Mouse (Mus musculus) midbrain, postnatal 0 days (tissue): ENCODE data around the gene D130043K22Rik. TPM values are rescaled to one million over a fixed set of nuclear protein-coding genes. Genes with fewer than 3 reads are reported as not detected.

Source experiments
- ATAC-seq: fragments of 200-750 bp; cut with Nextera tagmentation; 2 replicates; pipeline ENCODE4 v1.8.0; 2017; ENCODE audit warnings: moderate number of reproducible peaks, mild to moderate bottlenecking, moderate TSS enrichment, moderate library complexity; ENCODE audit not compliant: low FRiP score
- DNase-seq: peaks from one replicate; pipeline ENCODE4 v3.0.0-alpha.2; 2015; ENCODE audit warnings: low spot score
- H3K27ac ChIP-seq: fragments of 300-500 bp; sonication (generic); 2 replicates; pipeline ENCODE4 v1.5.1; 2014; ENCODE audit warnings: low read depth, mild to moderate bottlenecking, low read length, mixed read lengths
- H3K27me3 ChIP-seq: fragments of 300-500 bp; sonication (generic); 2 replicates; pipeline ENCODE4 v1.6.1; 2014; ENCODE audit warnings: low read length, control low read depth, mixed read lengths; ENCODE audit not compliant: insufficient read depth
- H3K36me3 ChIP-seq: fragments of 300-500 bp; sonication (generic); 2 replicates; pipeline ENCODE4 v1.6.1; 2014; ENCODE audit warnings: low read length, control low read depth, mixed read lengths; ENCODE audit not compliant: insufficient read depth
- H3K4me1 ChIP-seq: fragments of 300-500 bp; sonication (generic); 2 replicates; pipeline ENCODE4 v1.6.1; 2014; ENCODE audit warnings: mild to moderate bottlenecking, control low read depth, antibody characterized with exemption, low read length, mixed read lengths; ENCODE audit not compliant: insufficient read depth
- H3K4me2 ChIP-seq: fragments of 300-500 bp; sonication (generic); 2 replicates; pipeline ENCODE4 v1.6.1; 2014; ENCODE audit warnings: low read depth, mild to moderate bottlenecking, low read length, mixed read lengths; ENCODE audit not compliant: poor library complexity, severe bottlenecking
- H3K4me3 ChIP-seq: fragments of 300-500 bp; sonication (generic); 2 replicates; pipeline ENCODE4 v1.5.1; 2014; ENCODE audit warnings: low read depth, mild to moderate bottlenecking, low read length, moderate library complexity
- H3K9ac ChIP-seq: fragments of 300-500 bp; sonication (generic); replicated peaks from 2 replicates; pipeline ENCODE4 v1.6.1; 2014; ENCODE audit warnings: mild to moderate bottlenecking, low read length, moderate library complexity, mixed read lengths; ENCODE audit not compliant: poor library complexity, severe bottlenecking
- H3K9me3 ChIP-seq: fragments of 300-500 bp; sonication (generic); 2 replicates; pipeline ENCODE4 v1.6.1; 2016; ENCODE audit warnings: low read length, control low read depth
- CTCF ChIP-seq: IDR thresholded peaks from 2 replicates; pipeline ENCODE4 v1.5.1; 2016; ENCODE audit warnings: antibody characterized with exemption, mild to moderate bottlenecking
- WGBS: fragments of 180-500 bp; shearing (Covaris S2); extraction: QIAGEN DNeasy Blood & Tissue Kit; methylation state at CpG from one replicate; pipeline ENCODE4 v1.1.7; 2014; 5-methylcytosine and 5-hydroxymethylcytosine counted together
- polyA plus RNA-seq: library from polyadenylated mRNA; unstranded; fragments of >200 nt; fragmentation: Nextera tagmentation; extraction: Ambion mirVana; gene quantifications from 2 replicates; pipeline ENCODE4 v1.2.1, GENCODE M21; 2015
- total RNA-seq: library from RNA; depleted of rRNA; stranded (reverse); fragments of >200 nt; gene quantifications from 2 replicates; pipeline ENCODE4 v1.2.3, GENCODE M21; 2014

Gene D130043K22Rik
- total and polyA plus RNA-seq, 2 experiments from 2014 or later: 9.4 to 13.8 TPM

- no peak for TF ChIP-seq CTCF
- H3K9me3 ChIP-seq: no peaks in the 10 kb centered on the region
- no peak overlapping the region for H3K9ac ChIP-seq
- DNase-seq (no peak), ATAC-seq (no peak)
- no peaks in the 10 kb centered on the region for H3K27me3 ChIP-seq
- WGBS: 90% methylated on average over 3 of the region's 3 CpGs
- H3K4me2 ChIP-seq: no peak overlapping the region
- no peaks in the 10 kb centered on the region for H3K4me1 ChIP-seq
- H3K4me3 ChIP-seq: no peak overlapping the region
- no peaks in the 10 kb centered on the region; the same call in 1 of the 2 replicates for H3K36me3 ChIP-seq
- no peak overlapping the region for H3K27ac ChIP-seq
These were observed 5.1 kb upstream of the D130043K22Rik start for GRCm38 (mm10) chr13:24839831-24840230.

GRCm38 (mm10) chr13:24841702-24842101, 3.2 kb upstream of the D130043K22Rik start:
- H3K27me3 ChIP-seq: no peaks in the 10 kb centered on the region
- H3K4me2 ChIP-seq: no peak overlapping the region
- DNase-seq (no peak), ATAC-seq (no peak)
- no peaks in the 10 kb centered on the region; the same call in 1 of the 2 replicates for H3K36me3 ChIP-seq
- no peaks in the 10 kb centered on the region for H3K9me3 ChIP-seq
- no peak overlapping the region for H3K9ac ChIP-seq
- WGBS: 93% methylated on average over 3 of the region's 3 CpGs
- no peak for TF ChIP-seq CTCF
- H3K4me3 ChIP-seq: no peak overlapping the region
- no peaks in the 10 kb centered on the region for H3K4me1 ChIP-seq
- H3K27ac ChIP-seq: no peak overlapping the region

DNA sequence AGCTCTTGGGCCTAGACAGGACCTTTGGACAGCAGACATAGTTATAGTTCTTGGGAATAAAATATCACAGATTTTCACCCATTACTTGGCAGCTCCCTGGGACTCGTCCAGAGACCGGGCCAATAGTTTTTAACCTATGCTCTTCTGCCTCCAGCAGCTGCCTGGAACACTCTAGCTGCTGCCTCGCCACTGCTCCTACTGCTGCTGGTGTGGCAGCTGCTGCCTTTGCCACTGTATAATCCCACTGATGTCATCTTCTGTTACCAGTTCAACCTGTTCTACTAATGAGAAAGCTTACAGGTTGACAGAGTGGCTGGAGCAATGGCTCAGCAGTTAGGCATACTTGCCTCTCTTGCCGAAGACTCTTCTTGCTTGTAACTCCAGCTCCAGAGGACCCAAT, 4.4 kb downstream of the D130043K22Rik start:
- H3K36me3 ChIP-seq: no peaks in the 10 kb centered on the region
- no peak for TF ChIP-seq CTCF
- H3K4me3 ChIP-seq: no peak overlapping the region
- 85% methylated on average over 4 of the region's 4 CpGs for WGBS
- no peak overlapping the region for H3K27ac ChIP-seq
- H3K4me1 ChIP-seq: no peaks in the 10 kb centered on the region
- H3K9ac ChIP-seq: no peak overlapping the region
- ATAC-seq (no peak), DNase-seq (no peak)
- H3K27me3 ChIP-seq: no peaks in the 10 kb centered on the region
- no peak overlapping the region for H3K4me2 ChIP-seq
- no peaks in the 10 kb centered on the region for H3K9me3 ChIP-seq

DNA sequence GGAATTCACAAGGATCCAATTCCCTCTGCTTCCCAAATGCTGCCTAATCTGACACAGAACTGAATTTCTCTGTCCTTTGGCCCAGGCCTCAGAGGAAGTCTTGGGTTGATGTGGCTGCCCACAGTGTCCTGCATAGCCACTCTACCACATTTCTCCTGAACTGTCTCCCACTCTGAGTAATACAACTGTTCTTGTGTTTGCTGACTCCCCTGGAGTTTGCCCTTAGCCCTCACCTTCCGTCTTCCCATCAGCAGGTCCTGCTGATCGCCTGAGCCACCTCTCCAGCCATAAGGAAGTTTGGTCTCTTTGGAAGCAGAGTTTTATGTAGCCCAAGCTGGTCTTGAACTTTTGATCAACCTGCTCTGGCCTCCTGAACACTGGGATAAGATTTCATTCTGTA, 7.1 kb downstream of the D130043K22Rik start:
- WGBS: 84% methylated on average over 2 of the region's 2 CpGs
- ATAC-seq (no peak), DNase-seq (no peak)
- Histone ChIP-seq H3K27ac (no peak overlapping the region), H3K4me3 (no peak overlapping the region), H3K36me3 (peaks cover 4% of the 10 kb centered on the region), H3K27me3 (no peaks in the 10 kb centered on the region), H3K9me3 (no peaks in the 10 kb centered on the region), H3K4me1 (no peaks in the 10 kb centered on the region), H3K4me2 (no peak overlapping the region), H3K9ac (no peak overlapping the region)
- no peak for TF ChIP-seq CTCF

DNA sequence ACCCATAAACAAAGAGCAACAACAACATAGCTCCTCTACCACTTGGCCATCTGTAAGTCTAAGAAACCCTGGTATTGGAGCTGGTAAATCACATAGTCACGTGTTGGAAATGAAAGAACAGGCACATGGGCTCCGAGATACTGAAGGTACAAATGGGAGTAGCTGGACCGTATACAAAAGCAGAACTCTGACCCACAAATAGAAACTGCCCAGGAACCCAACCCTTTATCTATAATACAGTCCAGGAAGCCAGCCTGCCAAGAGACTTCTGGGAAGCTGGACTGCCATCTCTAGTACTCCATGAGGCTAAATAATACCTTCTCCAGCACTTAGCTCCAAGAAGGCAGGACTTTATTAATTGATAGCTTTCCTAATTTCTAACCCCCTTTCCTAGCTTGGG, 7.6 kb downstream of the D130043K22Rik start:
- WGBS: 82% methylated on average over 3 of the region's 3 CpGs
- Histone ChIP-seq H3K27me3 (no peaks in the 10 kb centered on the region), H3K4me1 (no peaks in the 10 kb centered on the region), H3K4me3 (no peak overlapping the region), H3K9me3 (no peaks in the 10 kb centered on the region), H3K9ac (no peak overlapping the region), H3K27ac (no peak overlapping the region), H3K4me2 (no peak overlapping the region), H3K36me3 (peaks cover 7% of the 10 kb centered on the region)
- no peak for ATAC-seq
- TF ChIP-seq CTCF: no peak
- DNase-seq: no peak

GRCm38 (mm10) chr13:24859115-24859514, 14.2 kb downstream of the D130043K22Rik start:
- ATAC-seq: no peak
- Histone ChIP-seq H3K4me2 (no peak overlapping the region), H3K9me3 (no peaks in the 10 kb centered on the region), H3K4me3 (no peak overlapping the region), H3K27me3 (no peaks in the 10 kb centered on the region), H3K36me3 (peaks cover 12% of the 10 kb centered on the region), H3K4me1 (no peaks in the 10 kb centered on the region), H3K9ac (no peak overlapping the region), H3K27ac (no peak overlapping the region)
- no peak for DNase-seq
- TF ChIP-seq CTCF: no peak
